Mouse (Mus musculus) intestine, postnatal 0 days (tissue): ENCODE measurements around the gene Cyp2d22. TPM values are rescaled to one million over a fixed set of nuclear protein-coding genes. Genes with fewer than 3 reads are reported as not detected.

Experiments used
- ATAC-seq: fragments of 200-750 bp; cut with Nextera tagmentation; 2 replicates; pipeline ENCODE4 v1.8.0; 2017; ENCODE audit warnings: mild to moderate bottlenecking, moderate TSS enrichment, moderate library complexity
- H3K27ac ChIP-seq: fragments of 300-500 bp; sonication (generic); 2 replicates; pipeline ENCODE4 v1.5.1; 2014; ENCODE audit warnings: mild to moderate bottlenecking, low read depth, low read length, moderate library complexity
- H3K27me3 ChIP-seq: fragments of 300-500 bp; sonication (generic); replicated peaks from 2 replicates; pipeline ENCODE4 v1.6.1; 2014; ENCODE audit warnings: low read length, mixed read lengths; ENCODE audit not compliant: control insufficient read depth, insufficient read depth
- H3K36me3 ChIP-seq: fragments of 300-500 bp; sonication (generic); 2 replicates; pipeline ENCODE4 v1.6.1; 2014; ENCODE audit warnings: mild to moderate bottlenecking, moderate library complexity; ENCODE audit not compliant: control insufficient read depth, insufficient read depth
- H3K4me1 ChIP-seq: fragments of 300-500 bp; sonication (generic); replicated peaks from 2 replicates; pipeline ENCODE4 v1.6.1; 2014; ENCODE audit warnings: antibody characterized with exemption, low read length, mixed read lengths; ENCODE audit not compliant: control insufficient read depth, insufficient read depth
- H3K4me2 ChIP-seq: fragments of 300-500 bp; sonication (generic); replicated peaks from 2 replicates; pipeline ENCODE4 v1.6.1; 2014; ENCODE audit warnings: low read depth, mild to moderate bottlenecking, moderate library complexity
- H3K4me3 ChIP-seq: fragments of 300-500 bp; sonication (generic); 2 replicates; pipeline ENCODE4 v1.5.1; 2014; ENCODE audit warnings: low read depth, low read length
- H3K9ac ChIP-seq: fragments of 300-500 bp; sonication (generic); 2 replicates; pipeline ENCODE4 v1.6.1; 2014; ENCODE audit warnings: mild to moderate bottlenecking, low read depth, low read length
- H3K9me3 ChIP-seq: fragments of 300-500 bp; sonication (generic); 2 replicates; pipeline ENCODE4 v1.6.1; 2016; ENCODE audit warnings: mixed run types; ENCODE audit not compliant: control insufficient read depth
- CTCF ChIP-seq: sonication (generic); IDR thresholded peaks from 2 replicates; pipeline ENCODE4 v1.5.1; 2016; ENCODE audit warnings: low read depth, mild to moderate bottlenecking, control low read depth, antibody characterized with exemption, moderate library complexity
- WGBS: fragments of 180-500 bp; shearing (Covaris S2); extraction: QIAGEN DNeasy Blood & Tissue Kit; methylation state at CpG from one replicate; pipeline ENCODE4 v1.1.7; 2014; 5-methylcytosine and 5-hydroxymethylcytosine counted together
- microRNA-seq: library from miRNA; unstranded; fragments of <30 nt; microRNA quantifications from one replicate; pipeline ENCODE4, GENCODE M21; 2016
- polyA plus RNA-seq: library from polyadenylated mRNA; unstranded; fragments of >200 nt; fragmentation: Nextera tagmentation; extraction: Ambion mirVana; gene quantifications from 2 replicates; pipeline ENCODE4 v1.2.1, GENCODE M21; 2015

Cyp2d22 gene
- polyA plus RNA-seq, 1 experiment from 2014 or later = 5.7 TPM

DNA sequence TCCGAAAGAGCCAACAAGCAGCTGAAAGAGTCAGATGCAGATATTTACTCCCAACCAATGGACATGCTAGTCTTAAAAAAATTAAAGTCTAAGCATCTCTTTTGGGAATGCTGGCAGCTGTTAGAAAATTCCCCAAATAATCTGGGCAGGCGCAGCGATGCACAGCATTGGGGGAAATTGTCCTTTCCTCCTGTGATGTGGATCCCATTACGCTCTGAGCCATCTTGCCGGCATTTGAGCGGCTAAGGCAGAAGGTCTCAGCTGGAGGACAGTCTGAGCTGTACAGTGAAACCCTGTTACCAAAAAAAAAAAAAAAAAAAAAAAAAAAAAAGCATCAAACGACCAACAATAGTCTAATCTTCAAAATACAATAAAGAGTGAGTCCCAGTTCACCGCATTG is 57.9 kb downstream of the Cyp2d22 start:
- H3K9me3 ChIP-seq = no peaks in the 10 kb centered on the region
- no peak overlapping the region for H3K4me2 ChIP-seq
- ATAC-seq = no peak
- H3K9ac ChIP-seq = no peak overlapping the region
- H3K27me3 ChIP-seq = no peaks in the 10 kb centered on the region
- H3K4me1 ChIP-seq = no peaks in the 10 kb centered on the region
- no peaks in the 10 kb centered on the region for H3K36me3 ChIP-seq
- no peak for TF ChIP-seq CTCF
- WGBS = 74% methylated on average over 8 of the region's 8 CpGs
- no peak overlapping the region for H3K27ac ChIP-seq
- H3K4me3 ChIP-seq = no peak overlapping the region

Small RNAs within 50 kb of the gene (microRNA-seq; reads per million reads assigned to microRNA genes)
- not detected for gene Gm25990
- not detected for gene Gm27331
- gene Mir7684 = not detected

Other genes starting within 250 kb of the Cyp2d22 start
- 68.7 and 69.5 TPM in 2 replicates for gene Srebf2, start 233.1 kb downstream of the Cyp2d22 start, polyA plus RNA-seq
- not detected in 2 replicates for gene Shisa8, start 167.4 kb downstream of the Cyp2d22 start, polyA plus RNA-seq
- gene Tnfrsf13c, start 155.9 kb downstream of the Cyp2d22 start, polyA plus RNA-seq = 0.10 TPM in 1 of 2 replicates, not detected in the other
- 14.8 and 16.5 TPM in 2 replicates for gene Cenpm, start 135.5 kb downstream of the Cyp2d22 start, polyA plus RNA-seq
- gene 1500009C09Rik, start 127.9 kb downstream of the Cyp2d22 start, polyA plus RNA-seq = 0.13 TPM in 1 of 2 replicates, not detected in the other
- gene Sept3, start 105.4 kb downstream of the Cyp2d22 start, polyA plus RNA-seq = 1.7 and 3.0 TPM in 2 replicates
- gene Wbp2nl, start 81.3 kb downstream of the Cyp2d22 start, polyA plus RNA-seq = not detected in 2 replicates
- 1,439 and 1,503 TPM in 2 replicates for gene Naga, start 41.3 kb downstream of the Cyp2d22 start, polyA plus RNA-seq
- gene Pheta2, start 41.3 kb downstream of the Cyp2d22 start, polyA plus RNA-seq = 5.4 and 5.5 TPM in 2 replicates
- gene Smdt1, start 41.3 kb downstream of the Cyp2d22 start, polyA plus RNA-seq = 448 and 457 TPM in 2 replicates
- gene Ndufa6, start 25.9 kb downstream of the Cyp2d22 start, polyA plus RNA-seq = 830 and 832 TPM in 2 replicates
- not detected in 2 replicates for gene Cyp2d11, start 13.8 kb upstream of the Cyp2d22 start, polyA plus RNA-seq
- 0.25 and 0.39 TPM in 2 replicates for gene Cyp2d10, start 26.9 kb upstream of the Cyp2d22 start, polyA plus RNA-seq
- not detected in 2 replicates for gene Cyp2d9, start 53.2 kb upstream of the Cyp2d22 start, polyA plus RNA-seq
- not detected in 2 replicates for gene Cyp2d12, start 174.8 kb upstream of the Cyp2d22 start, polyA plus RNA-seq
- 0.22 and 0.30 TPM in 2 replicates for gene Cyp2d34, start 240.7 kb upstream of the Cyp2d22 start, polyA plus RNA-seq